Mouse (Mus musculus) brown adipose tissue, adult 24 weeks (tissue): ENCODE results near the gene Snx10. TPM values are rescaled to one million over a fixed set of nuclear protein-coding genes. Genes with fewer than 3 reads are reported as not detected.

ENCODE experiments used
- H3K27ac ChIP-seq: fragments of 200-500 bp; replicated peaks from 2 replicates; pipeline ENCODE4 v1.5.1; 2012; ENCODE audit warnings: low read depth, mild to moderate bottlenecking, low read length
- H3K4me1 ChIP-seq: fragments of 200-500 bp; 2 replicates; pipeline ENCODE4 v1.6.1; 2012; ENCODE audit warnings: low read length, mixed read lengths; ENCODE audit not compliant: control insufficient read depth, insufficient read depth, insufficient read length
- H3K4me3 ChIP-seq: fragments of 200-500 bp; 2 replicates; pipeline ENCODE4 v1.5.1; 2012; ENCODE audit warnings: low read depth, mild to moderate bottlenecking, low read length, moderate library complexity; ENCODE audit not compliant: insufficient read depth
- polyA plus RNA-seq: library from polyadenylated mRNA; stranded (reverse); fragments of >200 nt; gene quantifications from 2 replicates; pipeline ENCODE4 v1.2.4, GENCODE M21; 2012; ENCODE audit not compliant: missing spikeins, insufficient read depth, insufficient read length

Snx10 gene
- polyA plus RNA-seq, 1 experiment: 195 TPM

DNA sequence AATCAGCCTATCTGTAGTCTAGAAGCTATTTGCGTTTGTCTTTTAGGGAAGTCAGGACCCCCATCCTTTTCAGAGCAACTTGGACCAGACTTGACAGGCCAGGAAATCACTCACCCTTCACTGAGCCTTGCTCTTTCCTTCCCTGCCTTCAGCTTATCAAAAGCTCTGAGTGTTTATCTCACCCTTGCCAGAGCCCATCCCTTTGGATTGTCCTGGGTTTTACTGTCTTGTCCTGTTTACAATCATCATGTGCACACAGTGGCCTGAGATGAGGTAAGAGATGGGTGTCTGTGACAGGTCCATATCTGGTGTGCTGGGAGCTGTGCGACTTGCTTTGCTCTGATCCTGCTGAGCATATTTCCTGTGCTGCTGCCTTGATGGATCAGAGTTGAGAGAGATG, 106.5 kb downstream of the Snx10 start:
- Histone ChIP-seq H3K27ac (peak overlapping the region; percentile 36; the same call in 1 of the 2 replicates), H3K4me3 (no peak overlapping the region), H3K4me1 (no peaks in the 10 kb centered on the region)

DNA sequence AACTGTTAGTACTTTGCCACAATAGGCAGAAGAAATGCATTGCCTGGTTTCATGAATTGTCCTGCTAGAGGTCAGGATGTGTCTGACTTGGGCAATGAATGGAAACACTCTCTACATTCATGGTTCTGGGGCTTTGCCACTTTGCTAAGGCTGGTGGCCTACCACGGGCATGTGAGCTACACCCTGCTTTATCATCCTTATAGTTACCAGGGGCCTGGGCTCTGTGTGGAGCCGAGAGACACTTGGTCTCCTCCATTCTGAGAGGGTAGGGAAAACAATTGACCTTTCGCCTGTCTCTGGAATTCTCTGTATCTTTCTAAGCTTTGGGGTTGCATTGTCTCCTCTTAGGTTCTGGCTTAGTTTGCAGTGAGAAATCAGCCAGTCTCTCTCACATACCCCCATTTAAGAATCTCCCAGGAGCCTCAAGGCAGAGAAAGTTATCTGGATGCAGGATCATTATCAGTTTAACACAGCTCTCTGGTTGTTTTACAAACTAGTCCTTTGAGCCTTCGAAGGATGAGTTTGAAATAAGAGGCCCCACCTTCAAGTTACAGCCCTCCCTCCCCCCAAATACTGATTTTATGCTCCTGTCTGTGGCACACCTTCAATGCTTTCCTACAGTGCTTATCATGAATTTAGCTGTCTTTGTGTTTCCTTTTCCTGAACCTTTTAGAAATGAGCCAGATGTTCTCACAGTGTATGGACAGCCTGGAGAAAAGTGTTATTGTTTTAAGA, 109.4 kb downstream of the Snx10 start:
- H3K27ac ChIP-seq: peak overlapping the region; percentile 66; the same call in 1 of the 2 replicates

DNA sequence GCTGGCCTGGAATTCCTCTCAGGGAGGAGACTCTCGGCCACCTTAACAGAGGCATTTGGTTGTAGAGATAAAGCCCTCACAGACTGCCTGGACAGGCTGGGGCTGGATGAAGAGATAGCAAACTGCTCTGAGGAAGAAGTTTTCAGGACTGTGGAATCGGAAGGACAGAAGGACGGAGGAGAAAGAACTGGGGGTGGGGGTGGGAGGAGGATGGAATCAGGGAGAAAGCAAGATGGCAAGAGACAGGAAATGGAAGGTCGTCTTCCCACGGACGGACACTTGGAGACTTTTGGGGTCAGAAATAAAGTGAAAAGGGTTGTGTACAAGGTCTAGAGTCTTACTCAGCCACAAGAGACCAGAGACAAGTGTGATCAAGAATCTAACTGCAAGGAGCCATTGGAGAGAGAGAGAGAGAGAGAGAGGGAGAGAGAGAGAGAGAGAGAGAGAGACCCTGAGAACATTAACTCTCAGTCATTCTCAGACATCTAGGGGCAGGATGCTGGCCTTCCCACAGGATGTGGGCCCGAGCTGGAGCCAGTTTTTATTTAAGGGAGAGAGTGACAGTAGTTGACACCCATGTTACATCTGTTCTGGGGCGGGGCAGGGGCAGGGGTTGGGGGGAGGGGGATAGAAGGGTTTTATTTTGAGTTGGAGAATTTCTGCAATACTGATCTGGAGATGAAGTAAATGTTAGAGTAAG, 110.1 kb downstream of the Snx10 start:
- H3K4me1 ChIP-seq: no peaks in the 10 kb centered on the region
- peak overlapping the region; percentile 66; the same call in 1 of the 2 replicates for H3K27ac ChIP-seq

More for the DNA sequence above, 109.4 kb downstream of the Snx10 start:
- Histone ChIP-seq H3K4me1 (no peaks in the 10 kb centered on the region), H3K4me3 (no peak overlapping the region)

DNA sequence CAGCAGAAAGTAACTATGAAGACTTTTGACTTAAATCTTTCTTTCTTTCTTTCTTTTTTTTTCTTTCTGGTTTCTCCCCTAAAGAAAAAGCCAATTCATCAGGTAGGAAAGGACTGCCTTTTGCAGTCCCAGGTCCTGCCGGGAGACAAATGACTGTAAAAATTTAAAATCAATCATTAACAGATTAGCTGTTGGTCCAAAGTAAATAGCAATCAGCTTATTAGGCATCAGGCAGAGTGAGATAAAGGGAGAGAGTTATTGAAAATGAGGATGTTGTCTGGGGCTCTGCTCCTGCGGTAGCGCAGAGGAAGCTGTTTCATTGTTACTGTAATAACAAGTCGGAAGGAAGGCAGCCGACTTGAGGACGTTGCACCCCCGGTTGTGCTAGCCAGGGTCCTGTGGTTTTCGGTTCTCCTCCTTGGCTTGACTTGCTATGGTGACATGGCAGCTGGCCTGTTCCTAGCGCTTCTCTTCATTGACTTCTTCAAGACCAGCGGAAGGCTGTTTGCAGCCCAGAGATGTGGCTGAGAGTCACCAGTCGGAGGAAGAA, 112.4 kb downstream of the Snx10 start:
- no peak overlapping the region for H3K27ac ChIP-seq
- no peaks in the 10 kb centered on the region for H3K4me1 ChIP-seq
- no peak overlapping the region for H3K4me3 ChIP-seq

More for the DNA sequence above, 110.1 kb downstream of the Snx10 start:
- no peak overlapping the region for H3K4me3 ChIP-seq

Other genes starting within 250 kb of the Snx10 start
- gene Nfe2l3, start 91.2 kb upstream of the Snx10 start, polyA plus RNA-seq: 0.55 and 1.5 TPM in 2 replicates
- 410 and 880 TPM in 2 replicates for gene Hnrnpa2b1, start 54.0 kb upstream of the Snx10 start, polyA plus RNA-seq
- 61.0 and 87.0 TPM in 2 replicates for gene Cbx3, start 53.5 kb upstream of the Snx10 start, polyA plus RNA-seq